ENCODE assay signal across 8 mouse cellular contexts in the genomic region with DNA sequence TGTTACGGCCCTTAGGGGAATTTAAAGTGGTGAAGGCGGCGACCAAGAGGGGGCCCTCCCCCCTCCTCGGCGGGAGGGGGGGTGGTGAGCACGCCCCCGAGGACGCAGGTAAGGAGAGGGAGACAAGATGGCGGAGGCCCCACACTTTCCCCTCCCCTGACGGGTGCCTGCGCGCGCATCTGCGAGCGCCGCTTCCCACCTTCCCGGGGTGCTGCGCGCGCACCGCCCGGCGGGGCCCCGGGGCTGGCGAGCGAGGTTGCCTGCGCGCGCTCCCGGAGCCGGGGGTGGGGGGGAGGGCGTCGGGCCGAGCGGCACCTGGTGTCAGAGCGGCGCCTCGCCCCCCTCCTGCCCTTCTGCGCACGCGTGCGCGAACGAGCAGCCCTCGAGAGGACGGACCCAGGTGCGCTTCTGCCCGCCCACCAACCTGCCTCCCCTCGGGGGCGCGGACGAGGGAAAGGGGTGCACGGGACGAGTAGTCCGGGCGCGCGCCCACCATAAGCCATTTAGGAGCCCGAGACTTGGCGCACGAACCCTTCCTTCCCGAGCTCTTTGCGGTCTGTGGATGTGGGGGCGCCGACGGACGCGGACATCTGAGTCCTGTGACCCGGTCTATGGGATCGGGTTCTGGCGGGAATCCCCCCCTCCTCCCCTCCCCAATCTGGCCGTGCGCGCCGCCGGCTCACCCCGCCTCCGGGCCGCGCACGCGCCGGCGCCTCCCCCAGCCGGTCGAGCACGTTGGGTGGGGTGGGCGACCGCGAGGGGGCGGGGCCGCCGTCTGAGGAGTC. TPM values are rescaled to one million over a fixed set of nuclear protein-coding genes. Genes with fewer than 3 reads are reported as not detected.
A peak's percentile ranks its signal among the peaks of the same experiment; 100 is the strongest.
DNase-seq lines count a peak whose midpoint lies in the region; ATAC-seq lines count a peak whose summit lies in the region.

No protein-coding gene starts in this region.

- no peaks in the 10 kb centered on the region for H3K9me3 ChIP-seq in intestine, embryonic 16.5 days (ENCODE audit: control insufficient read depth, low read length)

- H3K27ac ChIP-seq in intestine, embryonic 16.5 days (ENCODE audit: low read length) = peak overlapping the region; percentile 98

- no peaks in the 10 kb centered on the region for H3K27me3 ChIP-seq in intestine, embryonic 16.5 days (replicated peaks; ENCODE audit: control insufficient read depth, insufficient read depth, low read length)

- H3K4me2 ChIP-seq in intestine, embryonic 16.5 days (ENCODE audit: low read depth, low read length) = peak overlapping the region; percentile 60

- H3K4me3 ChIP-seq in intestine, embryonic 16.5 days (ENCODE audit: low read length) = peak overlapping the region; percentile 80

- intact Hi-C loops in gastrocnemius, postnatal 36 days (cut with DNase I) = loop anchor here (2.0 kb wide), 1 partner anchor 60 kb away; the partner anchor contains the start of gene Phkg2
- intact Hi-C loops in left cerebral cortex, postnatal 25 days (cut with DNase I) = loop anchor here (1.0 kb wide), 1 partner anchor 34 kb away; no protein-coding TSS in a partner anchor

- H3K4me1 ChIP-seq in intestine, embryonic 16.5 days (ENCODE audit: control insufficient read depth, insufficient read depth, low read length) = peaks cover 9% of the 10 kb centered on the region

- WGBS in intestine, embryonic 16.5 days = under 1% methylated on average over 65 of the region's 93 CpGs

- peak; percentile 87 for ATAC-seq in intestine, embryonic 16.5 days

- peak overlapping the region; percentile 89 for H3K9ac ChIP-seq in intestine, embryonic 16.5 days (ENCODE audit: low read depth, low read length)

- peaks cover 6% of the 10 kb centered on the region; the same call in 1 of the 2 replicates for H3K36me3 ChIP-seq in intestine, embryonic 16.5 days (ENCODE audit: control insufficient read depth, insufficient read depth, low read length)

- peak; percentile 90 for DNase-seq in adrenal gland, adult 8-10 months
- DNase-seq in embryo, embryonic 11.5 days (ENCODE audit: low read depth, low spot score) = peak; percentile 92
- DNase-seq in gastrocnemius, postnatal 36 days = peak; percentile 72 to 85
- DNase-seq in left cerebral cortex, postnatal 25 days (ENCODE audit: low spot score in 2 of 2) = peak; percentile 87 to 89
- peak; percentile 95 for DNase-seq in mesoderm, embryonic 11.5 days (ENCODE audit: low read depth, low spot score)
- DNase-seq in right cerebral cortex, postnatal 25 days = peak; percentile 89
- DNase-seq in urinary bladder, postnatal 36 days (ENCODE audit: low spot score in 2 of 2) = peak; percentile 82 to 88

RNA-seq across cellular contexts. Expression of gene Srcap, which starts 0.6 kb away (rescaled TPM):
- total RNA-seq in adrenal gland, adult 8-10 months (2022) = 100 to 1,000 TPM; 103 to 156 (median 120) TPM
- total RNA-seq in gastrocnemius, postnatal 36 days (2021) = 10 to 100 TPM; 43.7 to 51.0 TPM
- 18.4 and 18.6 TPM in 2 replicates for polyA plus RNA-seq in intestine, embryonic 16.5 days (2015; fragmentation: Nextera tagmentation; extraction: Ambion mirVana)
- total RNA-seq in left cerebral cortex, postnatal 25 days (2021) = 100 to 1,000 TPM; 101 to 116 TPM

RNA-seq across cellular contexts. Expression of gene Gm42715, which starts 7.0 kb away (rescaled TPM):
- 10 to 100 TPM; 21.9 to 28.0 (median 26.2) TPM for total RNA-seq in adrenal gland, adult 8-10 months (2022)
- total RNA-seq in gastrocnemius, postnatal 36 days (2021) = 1 to 10 TPM; 4.2 to 5.4 TPM
- 10.8 and 11.3 TPM in 2 replicates for polyA plus RNA-seq in intestine, embryonic 16.5 days (2015; fragmentation: Nextera tagmentation; extraction: Ambion mirVana)
- 10 to 100 TPM; 10.6 to 11.6 TPM for total RNA-seq in left cerebral cortex, postnatal 25 days (2021)

RNA-seq across cellular contexts. Expression of gene Fbrs, which starts 33.4 kb away (rescaled TPM):
- 10 to 100 TPM; 64.6 to 98.2 (median 75.6) TPM for total RNA-seq in adrenal gland, adult 8-10 months (2022)
- total RNA-seq in gastrocnemius, postnatal 36 days (2021) = 10 to 100 TPM; 15.0 to 24.6 TPM
- polyA plus RNA-seq in intestine, embryonic 16.5 days (2015; fragmentation: Nextera tagmentation; extraction: Ambion mirVana) = 8.0 and 8.9 TPM in 2 replicates
- total RNA-seq in left cerebral cortex, postnatal 25 days (2021) = 10 to 100 TPM; 56.2 to 56.9 TPM

RNA-seq across cellular contexts. Expression of gene Tmem265, which starts 48.8 kb away (rescaled TPM):
- not detected for total RNA-seq in adrenal gland, adult 8-10 months (2022)
- not detected for total RNA-seq in gastrocnemius, postnatal 36 days (2021)
- polyA plus RNA-seq in intestine, embryonic 16.5 days (2015; fragmentation: Nextera tagmentation; extraction: Ambion mirVana) = 5.1 and 7.7 TPM in 2 replicates
- total RNA-seq in left cerebral cortex, postnatal 25 days (2021) = not detected

RNA-seq across cellular contexts. Expression of gene Prr14, which starts 53.0 kb away (rescaled TPM):
- 10 to 100 TPM; 49.1 to 65.5 (median 58.2) TPM for total RNA-seq in adrenal gland, adult 8-10 months (2022)
- total RNA-seq in gastrocnemius, postnatal 36 days (2021) = 10 to 100 TPM; 14.7 to 19.3 TPM
- polyA plus RNA-seq in intestine, embryonic 16.5 days (2015; fragmentation: Nextera tagmentation; extraction: Ambion mirVana) = 36.2 and 39.8 TPM in 2 replicates
- total RNA-seq in left cerebral cortex, postnatal 25 days (2021) = 10 to 100 TPM; 27.1 to 32.2 TPM

Comparison
In these comparisons a context has a peak if more than half of its experiments do, and no peak if none do; other contexts are left out.
1. Peak in every context shown above with its lines: DNase-seq, ATAC-seq, H3K4me3 ChIP-seq and H3K27ac ChIP-seq.